Mouse (Mus musculus) testis, adult 2 months (tissue): ENCODE measurements around the gene Gng11. TPM values are rescaled to one million over a fixed set of nuclear protein-coding genes. Genes with fewer than 3 reads are reported as not detected.

Experiments
- H3K27ac ChIP-seq: fragments of 200-500 bp; 2 replicates; pipeline ENCODE4 v1.5.1; 2012; ENCODE audit warnings: low read depth, low read length; ENCODE audit not compliant: control insufficient read depth, insufficient read depth
- H3K27me3 ChIP-seq: fragments of 200-500 bp; 2 replicates; pipeline ENCODE4 v1.6.1; 2012; ENCODE audit warnings: mild to moderate bottlenecking, low read length, moderate library complexity; ENCODE audit not compliant: control insufficient read depth, insufficient read depth
- H3K36me3 ChIP-seq: fragments of 200-500 bp; 2 replicates; pipeline ENCODE4 v1.6.1; 2012; ENCODE audit warnings: mild to moderate bottlenecking, low read length; ENCODE audit not compliant: control insufficient read depth, insufficient read depth
- H3K4me1 ChIP-seq: fragments of 200-500 bp; 2 replicates; pipeline ENCODE4 v1.6.1; 2012; ENCODE audit warnings: low read length; ENCODE audit not compliant: control insufficient read depth, insufficient read depth
- H3K4me3 ChIP-seq: fragments of 200-500 bp; 2 replicates; pipeline ENCODE4 v1.5.1; 2012; ENCODE audit warnings: low read depth, mild to moderate bottlenecking, low read length, moderate library complexity, mixed read lengths; ENCODE audit not compliant: control insufficient read depth
- CTCF ChIP-seq: fragments of 200-500 bp; IDR thresholded peaks from 2 replicates; pipeline ENCODE4 v1.5.1; 2012; ENCODE audit warnings: low read depth, mild to moderate bottlenecking, inconsistent platforms, low read length, moderate library complexity; ENCODE audit not compliant: control insufficient read depth, insufficient read depth, insufficient replicate concordance
- POLR2A ChIP-seq: fragments of 200-500 bp; IDR thresholded peaks from 2 replicates; pipeline ENCODE4 v1.6.1; 2012; ENCODE audit warnings: low read depth, mild to moderate bottlenecking, inconsistent platforms, low read length, moderate library complexity; ENCODE audit not compliant: control insufficient read depth
- polyA plus RNA-seq: library from polyadenylated mRNA; depleted of rRNA; stranded (reverse); fragments of >200 nt; gene quantifications from 2 replicates; pipeline ENCODE4 v1.2.3, GENCODE M21; 2012

Gng11 gene
- polyA plus RNA-seq, 1 experiment, result 0.11 TPM

DNA sequence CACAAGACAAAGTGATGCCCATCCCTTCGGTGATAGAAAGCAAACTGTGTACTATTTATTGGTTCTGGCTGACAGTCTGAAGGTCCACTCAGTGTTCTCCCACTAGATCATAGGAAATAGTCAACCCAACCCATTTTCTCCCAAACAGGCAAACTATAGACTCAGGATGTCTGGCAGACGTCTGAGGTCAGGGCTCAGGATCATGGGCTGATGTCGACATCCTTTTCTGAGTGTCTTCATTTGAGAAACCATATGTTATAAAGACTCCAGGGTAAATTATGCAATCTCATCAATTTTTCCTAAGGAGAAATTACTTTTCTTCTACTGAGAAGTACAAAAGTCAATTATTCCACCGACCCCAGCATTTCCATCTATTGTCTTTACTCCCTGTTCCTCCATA, 5.6 kb upstream of the Gng11 start:
- H3K27ac ChIP-seq, result no peak overlapping the region
- no peaks in the 10 kb centered on the region for H3K36me3 ChIP-seq
- H3K4me3 ChIP-seq, result no peak overlapping the region
- no peaks in the 10 kb centered on the region for H3K4me1 ChIP-seq
- TF ChIP-seq POLR2A (no peak), CTCF (no peak)
- no peaks in the 10 kb centered on the region for H3K27me3 ChIP-seq

DNA sequence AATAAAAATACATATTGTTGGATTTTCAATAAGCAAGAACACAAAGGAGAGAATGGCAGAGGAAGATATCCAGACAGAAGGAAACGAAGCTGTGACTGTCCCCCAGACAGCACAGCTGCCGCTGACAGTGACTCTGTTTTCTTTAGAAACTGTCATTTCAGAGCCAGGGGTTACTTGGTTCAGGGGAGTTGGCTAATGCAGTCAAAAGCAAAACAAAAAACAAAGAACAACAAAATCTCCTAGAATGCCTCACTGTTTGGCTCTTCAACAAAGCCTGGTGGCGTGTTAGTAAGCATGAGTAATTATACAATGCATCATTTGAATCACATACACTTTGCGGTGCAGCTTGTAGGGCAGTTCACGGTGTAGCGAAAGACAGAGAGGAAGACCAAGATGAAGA, 4.4 kb upstream of the Gng11 start:
- Histone ChIP-seq H3K36me3 (no peaks in the 10 kb centered on the region), H3K27ac (no peak overlapping the region), H3K4me1 (no peaks in the 10 kb centered on the region; the same call in 1 of the 2 replicates), H3K27me3 (no peaks in the 10 kb centered on the region), H3K4me3 (no peak overlapping the region)
- no peak for TF ChIP-seq POLR2A
- TF ChIP-seq CTCF, result no peak

DNA sequence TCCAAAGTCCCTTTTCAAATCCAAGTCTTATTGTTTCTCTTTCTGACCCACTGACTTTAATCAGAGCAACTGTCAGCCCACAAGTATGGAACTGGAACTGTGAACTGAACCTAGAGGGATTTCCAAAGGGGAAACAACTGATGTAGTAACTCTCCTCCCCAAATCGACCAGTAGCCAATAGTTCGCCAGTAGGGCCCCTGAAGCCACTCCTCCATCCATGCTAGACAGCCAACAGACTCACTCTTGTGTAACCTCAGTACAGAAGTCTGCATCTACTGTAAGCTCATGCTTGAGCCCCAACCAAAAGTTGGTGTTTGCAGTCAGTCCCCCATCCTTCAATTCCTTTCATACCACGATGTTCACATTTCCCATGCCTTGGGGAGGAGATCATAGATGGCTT, 3.0 kb upstream of the Gng11 start:
- Histone ChIP-seq H3K27me3 (no peaks in the 10 kb centered on the region), H3K4me1 (no peaks in the 10 kb centered on the region; the same call in 1 of the 2 replicates), H3K36me3 (no peaks in the 10 kb centered on the region), H3K4me3 (no peak overlapping the region), H3K27ac (no peak overlapping the region)
- TF ChIP-seq POLR2A (no peak), CTCF (no peak)

DNA sequence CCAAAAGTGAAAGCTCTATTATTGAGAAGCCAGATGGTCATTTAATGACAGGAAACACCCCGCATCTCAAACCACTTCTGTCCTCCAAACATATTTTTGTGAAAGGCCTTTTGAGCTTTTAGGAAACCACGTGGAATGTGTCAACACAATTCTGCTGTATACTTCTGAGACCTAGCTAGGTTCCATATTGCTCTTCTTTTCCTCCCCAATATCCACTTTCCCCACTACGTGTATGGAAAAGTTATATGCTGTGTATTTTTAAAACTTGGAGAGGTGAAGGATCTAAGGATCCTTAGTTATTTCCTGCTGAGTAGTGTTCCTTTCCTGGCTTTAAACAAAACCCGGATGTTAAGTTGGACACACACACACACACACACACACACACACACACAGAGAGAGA, 259 bp upstream of the Gng11 start:
- Histone ChIP-seq H3K4me3 (no peak overlapping the region; the same call in 1 of the 2 replicates), H3K27ac (no peak overlapping the region), H3K4me1 (no peaks in the 10 kb centered on the region; the same call in 1 of the 2 replicates), H3K36me3 (no peaks in the 10 kb centered on the region), H3K27me3 (no peaks in the 10 kb centered on the region)
- TF ChIP-seq CTCF (no peak), POLR2A (no peak)

DNA sequence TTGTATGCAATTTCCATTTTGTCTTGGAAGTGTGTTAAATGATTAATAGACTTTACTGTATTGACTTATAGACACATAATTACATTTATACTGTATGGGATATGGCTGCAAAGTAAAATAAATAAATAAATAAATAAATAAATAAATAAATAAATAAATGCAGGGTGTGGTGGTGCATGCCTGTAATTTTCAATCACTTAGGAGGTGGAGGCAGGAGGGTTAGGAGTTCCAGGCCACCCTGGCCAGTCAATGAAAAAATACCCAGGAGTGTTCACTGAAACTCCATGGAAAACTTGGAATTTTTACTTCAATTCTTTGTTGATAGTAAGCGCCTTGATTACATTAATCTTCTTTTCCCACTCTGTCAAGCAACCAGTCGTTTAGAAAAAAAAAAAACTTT, 1.1 kb downstream of the Gng11 start:
- Histone ChIP-seq H3K27ac (no peak overlapping the region), H3K4me1 (no peaks in the 10 kb centered on the region; the same call in 1 of the 2 replicates), H3K4me3 (no peak overlapping the region), H3K36me3 (no peaks in the 10 kb centered on the region), H3K27me3 (no peaks in the 10 kb centered on the region)
- TF ChIP-seq CTCF, result no peak
- TF ChIP-seq POLR2A, result no peak

DNA sequence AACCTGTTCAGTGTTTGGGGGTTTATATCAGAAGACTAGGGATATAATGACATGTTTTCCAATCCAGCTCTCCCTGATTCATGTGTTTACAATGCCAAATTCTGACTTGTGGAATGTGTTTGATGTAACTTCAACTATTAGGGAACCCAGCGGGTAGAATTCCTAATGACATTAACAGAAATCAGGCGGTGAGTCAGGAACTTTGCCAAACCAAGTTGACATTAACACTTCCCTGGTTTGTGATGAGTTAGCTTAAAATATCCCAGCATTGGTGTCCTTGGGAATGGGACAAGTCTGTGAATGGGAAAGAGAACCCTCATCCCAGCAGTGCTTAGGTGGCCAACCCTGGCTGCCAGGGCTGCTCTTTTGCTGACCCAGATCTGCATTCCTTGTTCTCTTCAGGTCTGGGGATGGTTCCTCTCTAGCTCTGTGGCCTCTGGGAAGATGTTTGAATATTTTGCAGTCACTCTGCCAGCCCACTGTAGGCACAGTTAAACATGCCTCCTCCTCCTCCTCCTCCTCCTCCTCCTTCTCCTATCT, 4.9 kb downstream of the Gng11 start:
- Histone ChIP-seq H3K4me1 (no peaks in the 10 kb centered on the region; the same call in 1 of the 2 replicates), H3K4me3 (no peak overlapping the region), H3K27ac (no peak overlapping the region), H3K36me3 (no peaks in the 10 kb centered on the region), H3K27me3 (no peaks in the 10 kb centered on the region)
- TF ChIP-seq POLR2A (no peak), CTCF (no peak)

DNA sequence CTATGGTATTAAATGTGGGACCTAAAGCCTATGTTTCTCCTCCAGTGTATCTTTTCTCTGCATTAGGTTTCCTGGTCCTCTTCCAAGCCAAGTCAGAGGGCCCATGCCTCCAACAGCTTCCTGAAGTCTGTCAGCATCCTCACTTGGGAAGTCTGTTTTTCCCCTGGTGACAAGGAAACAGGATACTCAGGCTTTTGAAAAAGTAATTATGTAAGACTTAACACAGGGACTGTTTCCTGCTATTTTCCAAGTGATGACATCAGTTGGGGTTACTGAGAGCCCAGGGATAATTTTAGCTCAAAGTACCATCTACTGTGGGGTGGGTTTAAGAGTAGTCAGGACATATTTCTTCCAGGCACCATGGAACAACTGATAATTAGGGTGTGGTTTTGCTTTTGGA, 5.8 kb downstream of the Gng11 start:
- TF ChIP-seq CTCF (no peak), POLR2A (no peak)
- H3K27me3 ChIP-seq, result no peaks in the 10 kb centered on the region
- no peaks in the 10 kb centered on the region for H3K4me1 ChIP-seq
- H3K4me3 ChIP-seq, result no peak overlapping the region
- no peaks in the 10 kb centered on the region for H3K36me3 ChIP-seq
- no peak overlapping the region for H3K27ac ChIP-seq

DNA sequence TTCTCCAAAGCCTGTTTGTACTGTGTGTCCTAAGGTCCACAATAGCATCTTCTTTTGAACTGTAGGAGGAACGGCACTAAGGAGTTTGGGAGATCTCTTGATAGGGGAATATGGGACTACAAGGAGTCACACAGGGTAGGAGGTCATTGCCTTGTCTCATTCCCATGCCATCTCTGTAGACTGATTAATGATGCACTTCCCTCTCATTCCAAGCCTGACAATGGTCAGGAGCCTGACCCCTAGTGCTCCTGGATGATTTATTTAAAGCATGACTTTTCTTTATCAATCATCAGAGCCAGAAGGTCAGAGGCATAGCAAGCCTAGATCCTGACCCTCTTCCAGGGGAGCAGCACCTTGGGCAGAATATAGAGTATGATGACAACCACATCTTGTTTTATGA, 18.9 kb downstream of the Gng11 start:
- Histone ChIP-seq H3K36me3 (no peaks in the 10 kb centered on the region), H3K27ac (no peak overlapping the region), H3K4me1 (no peaks in the 10 kb centered on the region), H3K4me3 (no peak overlapping the region), H3K27me3 (no peaks in the 10 kb centered on the region)
- no peak for TF ChIP-seq CTCF
- TF ChIP-seq POLR2A, result no peak
